Mouse (Mus musculus): Measurements from ENCODE around the gene Twist2.
A peak's percentile ranks its signal among the peaks of the same experiment; 100 is the strongest.

Gene Twist2

DNA sequence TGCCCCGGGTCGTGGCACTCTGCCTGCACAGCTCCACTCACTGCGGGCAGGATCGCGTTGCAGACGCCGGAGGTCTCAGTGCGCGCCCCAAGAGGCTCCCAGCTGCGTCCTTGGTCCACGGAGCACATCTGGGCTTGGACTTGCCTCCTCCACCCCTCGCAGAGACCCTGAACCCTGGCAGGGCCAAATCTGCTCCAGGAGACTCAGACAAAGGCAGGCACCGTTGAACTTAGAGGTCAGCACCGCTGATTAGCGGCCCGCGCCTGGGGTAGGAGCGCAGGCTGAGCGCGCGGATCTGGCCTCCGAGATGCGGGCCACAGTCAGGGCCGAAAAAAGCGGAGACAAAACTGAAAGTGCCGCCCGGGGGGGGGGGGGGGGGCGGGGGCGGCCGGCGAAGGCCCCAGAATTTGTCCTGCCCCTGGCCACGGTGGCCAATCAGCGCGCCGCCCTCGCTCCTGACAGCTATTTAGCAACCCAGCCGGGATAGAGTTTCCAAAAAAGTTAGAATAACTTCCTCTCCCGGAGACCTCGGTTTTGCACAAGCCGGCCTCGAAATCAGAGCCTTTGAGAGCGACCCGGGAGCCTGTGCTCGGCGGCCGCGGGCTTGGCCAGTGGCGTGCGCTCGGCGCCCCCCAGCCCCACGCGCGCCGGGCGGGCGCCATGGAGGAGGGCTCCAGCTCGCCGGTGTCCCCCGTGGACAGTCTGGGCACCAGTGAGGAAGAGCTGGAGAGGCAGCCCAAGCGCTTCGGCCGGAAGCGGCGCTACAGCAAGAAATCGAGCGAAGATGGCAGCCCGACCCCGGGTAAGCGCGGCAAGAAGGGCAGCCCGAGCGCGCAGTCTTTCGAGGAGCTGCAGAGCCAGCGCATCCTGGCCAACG, at the start of gene Twist2:
TSS of gene Twist2 (plus strand) at position 495 of the 877 bp plus-strand sequence.
- peak; percentile 31 for DNase-seq

DNA sequence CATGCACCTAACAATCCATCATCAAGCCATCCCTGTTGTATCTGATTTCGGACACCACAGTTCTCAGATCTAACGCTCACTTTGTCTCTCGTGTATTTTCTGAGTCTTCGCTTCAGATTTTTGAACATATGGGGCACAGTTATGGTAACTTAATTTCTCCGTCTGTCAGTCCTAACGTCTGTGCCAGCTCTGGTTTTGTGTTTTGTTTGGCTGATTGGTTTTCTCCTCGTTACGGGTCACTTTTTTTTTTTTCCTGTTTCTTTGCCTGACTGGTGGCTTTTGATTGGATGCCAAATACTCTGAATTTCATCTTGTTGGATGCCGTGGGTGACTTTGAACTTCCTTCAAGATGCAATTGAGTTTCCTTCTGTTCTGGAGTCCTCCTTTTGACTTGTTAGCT, 48.3 kb upstream of the Twist2 start:
- no peak for DNase-seq

DNA sequence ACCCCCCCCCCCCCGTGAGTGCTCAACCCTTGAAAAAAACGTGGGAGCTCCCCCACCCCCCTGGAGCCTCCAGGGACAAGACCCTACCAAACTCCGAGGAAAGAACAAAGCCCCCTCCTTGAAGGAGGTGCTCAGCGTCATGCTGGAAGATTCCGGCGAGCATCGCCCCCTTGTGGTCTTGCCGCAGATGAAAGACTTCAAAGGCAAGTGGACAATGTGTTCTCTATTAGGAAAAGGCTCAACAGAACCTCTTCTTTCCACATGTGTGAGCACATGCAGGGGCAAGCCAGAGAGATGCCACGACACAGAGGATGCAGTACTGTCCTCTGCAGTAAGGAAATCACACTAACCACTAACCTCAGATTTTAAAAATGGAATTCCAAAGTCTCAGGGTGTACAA, 46.2 kb upstream of the Twist2 start:
- peak; percentile 89 for DNase-seq

DNA sequence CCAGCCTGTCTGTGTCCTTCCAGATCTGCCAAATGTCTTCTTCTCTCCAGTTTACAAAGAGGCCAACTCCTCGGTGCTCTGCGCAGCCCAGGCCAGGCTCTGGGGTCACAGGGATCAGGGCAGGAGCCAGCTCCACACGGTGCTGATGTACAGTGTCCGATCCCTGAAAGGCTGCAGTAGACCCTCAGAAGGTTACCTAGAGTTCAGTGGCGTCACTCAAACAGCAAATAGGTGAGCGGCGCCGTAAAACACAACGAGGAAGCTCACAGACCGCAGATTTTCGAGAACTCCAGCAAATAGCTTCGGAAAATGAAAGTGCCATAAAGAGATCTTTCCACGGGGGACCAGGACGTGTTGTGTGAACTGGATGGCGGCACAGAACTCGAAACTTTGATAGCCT, 44.0 kb upstream of the Twist2 start:
- DNase-seq: no peak

DNA sequence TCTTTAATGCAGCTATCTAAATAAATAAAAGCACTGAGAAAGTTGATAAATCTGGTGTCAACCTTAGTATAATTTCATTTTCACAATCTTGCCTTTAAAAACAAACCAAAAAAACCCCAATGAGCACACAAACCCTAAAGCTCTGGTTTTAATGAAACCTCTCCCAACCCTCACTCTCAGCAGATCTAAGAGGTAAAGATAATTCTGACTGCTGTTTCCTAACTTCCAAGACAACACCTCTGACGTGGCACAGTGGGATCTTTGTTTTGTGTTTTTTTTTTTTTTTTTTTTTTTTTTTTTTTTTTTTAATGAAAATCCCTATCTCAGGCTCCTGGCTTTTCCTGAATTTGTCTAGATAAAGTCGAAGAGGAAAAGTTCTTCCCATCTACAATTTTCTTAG, 43.1 kb upstream of the Twist2 start:
- no peak for DNase-seq

DNA sequence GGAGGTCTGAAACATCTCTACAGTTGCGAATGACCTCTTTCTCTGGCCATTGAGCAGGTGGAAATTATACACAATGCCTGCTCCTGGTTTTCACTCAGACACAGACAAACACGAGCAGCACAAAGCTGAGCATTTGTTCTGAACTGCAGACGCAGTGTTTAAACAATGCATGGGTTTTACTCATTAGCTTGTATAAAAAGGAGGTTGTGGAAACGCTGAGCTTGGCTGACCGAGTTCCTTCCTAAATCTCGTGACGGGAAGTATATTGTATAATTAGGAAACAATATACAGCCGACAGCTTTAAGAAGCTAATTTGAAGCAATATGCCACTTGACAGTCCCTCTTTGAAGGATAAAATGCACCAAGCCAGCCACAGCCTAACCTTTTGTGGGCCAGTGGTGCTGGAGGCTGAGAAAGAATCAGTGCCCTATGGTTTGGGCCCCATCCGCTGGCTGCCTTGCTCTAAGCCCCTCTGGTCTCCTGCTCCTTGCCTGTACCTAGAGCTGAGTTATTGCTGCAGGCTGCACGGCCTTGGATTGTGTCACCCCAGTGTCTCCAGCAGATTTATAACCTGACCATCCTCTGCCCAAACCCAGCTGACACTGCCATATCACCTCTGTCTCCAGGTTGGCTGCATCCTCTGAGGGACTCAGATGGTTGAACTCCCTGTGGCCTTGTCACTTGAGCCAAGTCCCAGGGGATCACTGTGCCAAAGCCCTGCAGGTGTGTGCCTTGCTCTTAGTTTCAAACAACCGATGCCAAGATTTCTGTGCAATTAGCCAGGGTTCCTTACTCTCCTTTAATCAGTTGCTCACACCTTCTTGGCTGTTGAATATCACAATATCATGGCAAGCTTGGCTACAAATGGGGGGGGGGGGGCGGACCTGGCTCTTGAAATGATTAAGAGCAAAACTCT, 42.4 kb upstream of the Twist2 start:
- no peak for DNase-seq

DNA sequence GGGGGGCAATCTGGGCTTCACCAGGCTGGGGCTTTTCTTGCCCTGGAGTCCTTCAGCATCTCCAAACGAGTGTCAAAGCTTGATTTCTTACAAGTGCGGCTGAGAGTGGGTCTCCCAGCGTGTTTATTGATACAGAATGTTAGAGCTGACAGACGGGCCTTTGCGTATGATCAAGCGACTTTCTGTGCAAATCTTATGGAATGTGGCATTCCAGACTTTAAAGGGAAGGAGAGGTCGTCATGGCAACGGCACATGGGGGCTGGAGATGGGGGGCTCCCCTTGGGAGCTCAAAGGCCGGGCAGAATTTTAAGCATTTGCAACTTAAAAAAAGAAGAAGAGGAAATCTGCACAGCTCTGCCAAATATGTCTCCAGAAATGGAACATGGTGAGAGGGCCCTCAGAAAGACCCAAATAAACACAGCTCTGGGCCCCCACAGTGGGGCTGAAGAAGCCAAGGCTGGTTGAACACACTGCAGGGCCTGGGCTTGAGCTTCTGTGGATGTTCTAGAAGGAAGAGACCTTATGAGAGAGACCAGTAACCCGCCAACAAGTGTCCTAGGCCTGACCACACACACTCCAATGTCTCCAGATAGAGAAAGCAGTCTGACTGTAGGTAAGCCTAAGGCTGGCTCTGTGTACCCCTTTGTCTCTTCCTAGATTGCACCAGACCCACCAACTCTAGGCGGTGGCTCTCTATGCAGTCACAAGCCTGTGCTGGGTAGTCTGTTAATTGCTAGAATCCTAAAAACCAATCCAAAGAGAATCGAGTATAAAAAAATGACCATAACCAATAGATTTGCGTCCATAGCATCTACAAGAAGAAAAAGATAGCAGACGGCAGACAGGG, 40.9 kb upstream of the Twist2 start:
- DNase-seq: no peak

DNA sequence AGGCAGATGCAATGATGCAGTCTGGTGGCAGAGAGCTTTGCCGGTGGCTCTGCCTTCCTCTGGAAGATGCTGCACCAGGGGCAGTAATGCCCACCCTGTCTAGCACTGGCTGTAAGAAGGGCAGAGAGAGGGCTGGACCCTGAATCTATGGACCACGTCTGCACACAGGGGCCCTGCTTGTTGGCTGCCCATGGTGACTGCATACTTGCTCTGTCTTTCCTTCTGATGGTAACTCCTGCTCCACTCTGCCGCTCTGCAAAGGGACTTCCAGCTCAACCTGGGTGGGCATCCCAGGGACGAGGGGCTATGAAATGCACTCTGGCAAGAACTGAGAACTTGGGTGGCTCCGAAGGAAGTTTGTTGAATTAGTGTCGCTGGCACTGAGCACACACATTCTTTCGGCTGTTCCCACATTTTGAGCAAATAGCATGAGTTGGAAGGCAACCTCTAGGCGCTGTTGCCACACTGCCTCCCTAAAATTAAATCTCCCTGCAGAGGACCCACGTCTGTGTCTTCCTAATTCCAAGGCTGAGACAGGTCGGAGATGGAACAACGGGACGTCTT, 38.7 kb upstream of the Twist2 start:
- no peak for DNase-seq

DNA sequence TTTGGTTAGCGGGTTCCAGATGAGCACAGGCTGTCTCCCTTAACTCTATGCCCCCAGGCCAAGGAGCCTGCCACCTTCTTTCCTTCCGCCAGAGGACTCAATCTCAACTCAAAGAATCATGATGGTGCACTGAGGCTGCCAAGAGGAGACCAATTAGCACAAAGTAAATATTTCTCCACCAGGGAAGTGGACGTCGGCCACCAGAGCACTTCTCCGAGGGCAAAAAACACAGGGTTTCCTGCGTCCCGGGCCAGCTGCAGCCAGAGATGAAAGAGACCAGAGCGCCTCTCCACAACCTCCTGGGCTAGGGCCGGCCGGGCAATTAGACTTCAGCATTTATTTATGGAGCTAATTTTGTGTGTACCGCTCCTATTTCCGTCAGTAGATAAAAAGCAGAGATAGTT, 31.0 kb upstream of the Twist2 start:
- DNase-seq: no peak

DNA sequence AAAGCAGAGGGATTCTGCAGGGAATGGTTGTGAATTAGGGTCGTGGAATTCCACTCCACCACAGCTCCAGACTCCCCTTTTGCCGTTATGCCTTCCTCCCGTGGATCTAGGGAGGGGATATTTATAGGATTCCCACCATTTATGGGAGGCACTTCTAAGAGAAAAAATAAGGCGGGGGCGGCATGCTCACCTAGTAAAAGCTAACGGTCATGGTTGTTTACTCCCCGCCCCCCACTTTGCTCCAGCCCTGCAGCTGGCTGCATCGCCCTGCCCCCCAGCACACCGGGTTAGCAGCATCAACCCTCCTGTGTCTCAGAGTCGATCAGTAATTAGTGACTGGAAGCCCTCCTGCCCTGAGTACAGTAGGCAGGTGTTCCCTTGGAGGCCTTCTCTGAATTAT, 30.6 kb upstream of the Twist2 start:
- no peak for DNase-seq

DNA sequence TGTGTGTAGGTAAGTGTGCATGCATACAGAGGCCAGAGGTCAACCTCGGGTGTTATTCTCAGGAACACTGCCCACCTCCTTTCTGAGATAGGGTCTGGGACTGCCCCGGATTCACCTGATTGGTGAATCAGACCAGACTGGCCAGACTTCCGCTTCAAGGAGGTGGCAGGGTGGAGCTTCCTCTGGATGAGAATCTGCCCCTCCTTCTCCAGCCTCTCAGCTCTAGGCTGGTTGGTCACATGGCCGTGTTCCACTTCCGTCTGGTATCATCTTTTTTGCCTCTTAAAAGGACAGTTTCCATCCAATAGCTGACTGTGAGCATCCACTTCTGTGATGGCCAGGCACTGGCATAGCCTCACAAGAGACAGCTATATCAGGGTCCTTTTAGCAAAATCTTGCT, 24.3 kb upstream of the Twist2 start:
- no peak for DNase-seq

DNA sequence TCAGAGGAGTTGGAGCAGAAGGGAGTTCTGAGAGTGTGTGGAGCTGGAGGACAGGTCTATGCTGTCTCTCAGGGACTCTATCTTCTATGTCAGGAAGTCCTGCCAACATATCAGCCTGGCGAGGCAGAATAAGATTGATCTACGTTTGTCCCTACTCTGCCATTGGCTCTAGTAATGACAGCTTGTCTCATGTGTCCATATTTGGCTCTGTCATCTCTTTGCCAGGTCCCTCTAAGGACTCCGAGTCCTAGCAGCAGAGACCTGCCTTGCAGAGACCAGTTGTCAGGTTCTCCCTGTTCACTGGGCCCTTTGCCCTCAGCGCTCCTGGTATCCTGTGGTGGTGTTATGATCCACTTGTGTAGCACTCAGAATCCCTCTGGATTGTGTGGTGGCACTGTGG, 21.4 kb upstream of the Twist2 start:
- DNase-seq: no peak

DNA sequence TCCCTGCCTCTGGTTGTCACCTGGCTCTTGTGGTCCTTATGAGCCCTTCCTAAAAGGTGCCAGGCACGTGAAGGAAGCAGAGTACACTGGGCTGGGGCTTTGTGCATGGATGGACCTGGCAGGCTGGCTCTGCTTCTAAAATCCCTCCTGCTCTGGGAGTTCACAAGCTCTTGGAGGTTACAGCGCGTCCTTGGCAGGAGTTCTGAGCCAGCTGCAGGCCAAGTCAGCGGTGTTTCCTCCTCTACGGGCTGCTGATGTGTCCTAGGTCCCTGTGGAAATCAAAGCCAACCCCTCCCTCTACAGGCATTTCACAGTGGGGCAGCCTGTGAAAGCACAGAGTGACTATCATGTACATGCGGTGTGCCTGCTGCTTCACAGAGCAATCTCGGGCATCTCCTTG, 20.1 kb upstream of the Twist2 start:
- no peak for DNase-seq

DNA sequence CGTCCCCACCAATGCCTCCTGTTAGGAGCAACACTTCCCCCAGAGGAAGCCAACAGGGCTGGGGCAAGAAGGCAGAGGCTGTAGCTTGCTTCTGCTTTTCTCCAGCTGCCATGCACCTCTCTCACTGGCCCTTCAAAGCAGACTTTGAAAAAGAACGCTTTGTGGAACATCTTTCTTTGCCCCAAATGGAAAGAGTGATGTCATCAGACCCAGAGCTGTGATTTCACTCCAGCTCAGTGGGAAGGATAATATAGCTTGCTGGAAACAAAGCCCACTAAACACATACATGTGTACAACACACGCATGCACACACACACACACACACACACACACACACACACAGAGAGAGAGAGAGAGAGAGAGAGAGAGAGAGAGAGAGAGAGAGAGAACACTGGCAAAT, 17.1 kb upstream of the Twist2 start:
- DNase-seq: no peak

DNA sequence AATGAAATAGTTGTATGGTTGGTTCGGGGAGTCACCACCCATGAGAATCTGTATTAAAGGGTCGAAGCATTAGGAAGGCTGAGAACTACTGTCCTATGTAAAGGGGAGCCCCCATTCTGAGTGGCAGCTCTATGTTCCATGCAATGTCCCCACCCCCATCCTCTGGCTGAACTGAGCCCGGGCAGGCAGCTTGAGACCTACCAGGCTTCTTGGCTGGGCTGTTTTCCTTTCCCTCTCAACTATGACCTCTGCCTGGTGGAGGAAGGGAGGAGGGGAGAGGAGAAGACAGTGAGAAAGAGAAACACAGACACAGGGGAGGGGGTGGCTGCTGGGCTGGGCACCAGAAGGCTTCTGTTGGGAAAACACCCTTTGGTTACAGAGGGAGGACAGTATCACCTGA, 1.9 kb upstream of the Twist2 start:
- DNase-seq: no peak

DNA sequence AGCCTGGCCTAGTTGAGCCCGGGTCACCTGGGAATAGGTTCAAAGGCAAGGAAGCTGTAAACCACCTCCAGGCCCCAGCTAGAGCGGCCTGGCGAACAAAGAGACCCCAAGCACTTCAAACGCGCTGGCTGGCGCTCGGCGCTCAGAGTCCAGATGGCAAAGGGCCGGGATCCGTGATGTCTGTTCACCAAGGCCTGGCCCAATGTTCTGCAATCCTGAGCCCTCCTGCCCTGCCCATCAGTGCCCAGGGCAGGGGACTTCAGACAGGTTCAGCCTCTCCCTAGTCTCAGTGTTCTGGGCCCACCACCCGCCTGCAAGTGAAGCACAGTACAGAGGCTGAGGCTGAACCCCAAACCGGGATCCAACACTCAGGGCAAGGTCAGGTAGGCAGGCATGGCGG, 913 bp upstream of the Twist2 start:
- no peak for DNase-seq

DNA sequence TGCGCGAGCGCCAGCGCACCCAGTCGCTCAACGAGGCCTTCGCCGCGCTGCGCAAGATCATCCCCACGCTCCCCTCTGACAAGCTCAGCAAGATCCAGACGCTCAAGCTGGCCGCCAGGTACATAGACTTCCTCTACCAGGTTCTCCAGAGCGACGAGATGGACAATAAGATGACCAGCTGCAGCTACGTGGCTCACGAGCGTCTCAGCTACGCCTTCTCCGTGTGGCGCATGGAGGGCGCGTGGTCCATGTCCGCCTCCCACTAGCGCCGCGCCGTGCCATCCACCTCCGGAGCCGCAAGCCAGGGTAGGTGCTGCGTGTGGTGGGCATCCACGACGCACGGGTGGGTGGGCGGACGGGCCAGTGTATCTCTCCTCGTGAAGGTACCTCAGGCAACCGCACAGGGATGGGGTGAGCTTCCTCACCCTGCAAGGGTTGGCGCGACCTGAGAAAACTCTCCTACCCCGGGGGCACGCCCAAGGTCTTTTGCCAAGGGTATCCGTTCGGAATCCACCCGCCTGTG, 644 bp downstream of the Twist2 start:
- peak; percentile 11 for DNase-seq

DNA sequence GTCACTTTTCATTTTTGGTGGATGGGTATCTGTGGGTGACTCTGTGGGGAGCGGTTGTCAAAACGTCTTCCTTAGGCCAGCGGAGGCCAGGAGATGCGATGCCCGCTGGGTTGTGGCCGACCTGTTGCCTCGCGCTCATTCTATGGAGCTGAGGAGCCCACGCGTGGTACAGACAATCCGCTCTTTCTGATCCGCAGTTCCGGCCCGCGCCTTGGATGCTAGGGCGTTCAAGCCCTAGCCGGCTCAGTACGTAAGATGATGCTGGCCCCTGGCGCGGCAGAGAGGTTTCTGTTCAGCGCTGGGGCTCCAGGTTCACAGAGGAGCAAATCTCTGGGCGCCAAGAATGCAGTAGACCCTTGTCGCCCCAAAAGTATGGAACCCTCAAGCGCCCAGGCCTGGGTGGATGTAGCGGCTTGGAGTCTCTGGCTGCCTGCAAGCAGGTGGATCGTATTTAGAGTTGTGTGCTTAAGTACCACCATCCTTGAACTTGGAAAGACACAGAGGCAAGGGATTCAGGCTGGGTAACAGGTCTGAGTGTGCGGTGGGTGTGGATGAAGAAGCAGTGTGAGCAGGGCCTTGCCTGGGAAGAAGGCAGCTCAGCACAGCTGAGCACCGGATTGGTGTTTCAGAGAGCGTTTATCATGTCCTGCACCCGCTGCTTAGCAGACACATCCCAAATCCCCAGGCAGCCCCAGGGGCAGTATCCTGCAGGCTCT, 1.3 kb downstream of the Twist2 start:
- no peak for DNase-seq

DNA sequence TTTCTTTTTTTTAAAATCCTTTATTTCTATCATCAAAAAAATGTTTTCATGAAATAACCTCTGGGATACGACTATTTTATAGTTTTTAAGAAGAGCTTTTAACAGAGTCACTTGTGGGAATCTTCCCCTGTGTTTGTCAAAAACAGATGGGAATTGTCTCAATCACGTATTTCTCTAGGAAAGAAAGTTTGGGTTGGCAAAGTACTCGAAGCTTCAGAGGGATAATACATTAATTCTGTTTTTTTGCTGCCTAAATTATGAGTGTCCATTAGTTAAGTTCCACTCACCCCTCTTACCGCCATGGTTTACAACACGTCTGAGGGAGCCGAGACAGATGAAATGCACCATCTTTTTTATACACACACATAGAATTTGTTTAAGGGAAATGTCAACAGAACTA, 2.2 kb downstream of the Twist2 start:
- DNase-seq: no peak

DNA sequence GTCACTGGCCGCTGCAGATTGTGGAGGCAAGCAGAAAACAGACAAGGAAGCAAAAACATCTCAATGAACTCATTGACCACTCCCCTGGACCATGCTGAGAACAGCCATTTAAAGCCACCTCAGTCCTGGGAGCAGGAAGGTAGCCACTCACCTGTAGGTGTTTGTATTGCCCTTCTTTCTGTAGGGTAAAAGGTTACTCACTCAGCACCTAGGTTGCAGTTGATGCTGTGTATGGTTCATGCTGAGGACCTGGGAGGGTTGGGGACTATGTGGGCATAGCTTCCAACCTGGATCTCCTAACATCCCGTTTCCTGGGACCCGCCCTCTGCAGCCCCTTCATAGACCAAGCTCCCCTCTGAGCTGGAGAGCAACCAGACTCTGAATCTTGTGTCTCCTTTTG, 14.8 kb downstream of the Twist2 start:
- DNase-seq: no peak

DNA sequence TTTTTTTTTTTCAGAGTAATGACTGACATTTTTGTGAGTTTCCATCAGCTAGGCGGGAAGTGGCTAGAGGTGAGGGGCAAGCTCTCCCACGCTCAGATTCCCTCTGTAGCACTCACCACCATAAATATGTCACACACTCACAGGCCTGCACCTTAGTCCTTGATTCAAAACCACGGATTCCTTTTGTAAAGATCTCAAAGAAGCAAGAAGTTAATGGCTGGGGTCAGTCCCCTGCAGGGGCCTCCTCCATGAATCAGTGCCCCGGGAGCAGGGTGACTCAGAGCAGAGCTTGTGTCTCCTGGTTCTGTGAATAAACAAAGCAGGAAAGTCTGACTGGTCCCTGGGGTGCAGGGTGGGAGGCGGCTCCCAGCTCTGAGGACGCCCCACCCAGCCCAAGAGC, 15.3 kb downstream of the Twist2 start:
- no peak for DNase-seq

DNA sequence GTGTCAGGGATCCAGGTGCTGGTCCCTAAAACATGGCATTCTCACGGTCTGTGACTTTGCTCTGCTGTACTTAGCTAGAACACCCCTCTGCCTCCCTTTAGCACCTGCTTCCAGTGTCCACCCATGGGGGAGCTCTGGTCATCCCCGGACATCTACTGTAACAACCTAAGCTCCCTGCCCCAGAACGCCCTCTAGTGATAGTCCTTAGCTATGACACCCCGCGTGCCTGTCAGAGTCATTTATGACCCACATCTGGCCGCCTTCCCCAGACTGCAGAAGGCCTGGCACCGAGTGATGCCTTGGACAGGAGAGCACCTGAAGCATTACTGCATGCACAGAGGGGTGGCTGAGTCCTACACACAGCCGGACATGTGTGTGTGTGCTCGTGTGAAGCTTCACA, 18.0 kb downstream of the Twist2 start:
- peak; percentile 42 for DNase-seq

Data from thymus, postnatal 4 days (tissue).